In genomic region chr4:107889385-107889730, GRCm38 (mm10) we compare ENCODE assay signal across 8 mouse cellular contexts. TPM values are rescaled to one million over a fixed set of nuclear protein-coding genes. Genes with fewer than 3 reads are reported as not detected.
DNase-seq lines count a peak whose midpoint lies in the region; ATAC-seq lines count a peak whose summit lies in the region.

No protein-coding gene starts in this region.

- peak overlapping the region; percentile 78 for H3K4me2 ChIP-seq in embryonic facial prominence, embryonic 12.5 days (replicated peaks)
- H3K4me2 ChIP-seq in intestine, embryonic 15.5 days (replicated peaks) = peak overlapping the region; percentile 86
- H3K4me2 ChIP-seq in neural tube, embryonic 12.5 days (replicated peaks) = peak overlapping the region; percentile 80

- peak overlapping the region; percentile 93 for H3K27ac ChIP-seq in embryonic facial prominence, embryonic 12.5 days
- H3K27ac ChIP-seq in intestine, embryonic 15.5 days = peak overlapping the region; percentile 92
- peak overlapping the region; percentile 2; the same call in 1 of the 2 replicates for H3K27ac ChIP-seq in neural tube, embryonic 12.5 days

- peak; percentile 9 for DNase-seq in left cerebral cortex, postnatal 4 days
- DNase-seq in left cerebral cortex, adult 9 months (ENCODE audit: low spot score in 2 of 2) = no peak
- DNase-seq in layer of hippocampus, adult 9-10 months (ENCODE audit: low spot score) = no peak
- DNase-seq in right cerebral cortex, postnatal 36 days (ENCODE audit: low spot score in 2 of 2) = no peak

- ATAC-seq in embryonic facial prominence, embryonic 12.5 days (ENCODE audit: insufficient number of reproducible peaks, insufficient read depth, low FRiP score, low TSS enrichment) = peak; percentile 50
- peak; percentile 49 for ATAC-seq in intestine, embryonic 15.5 days
- peak; percentile 43 for ATAC-seq in neural tube, embryonic 12.5 days (ENCODE audit: low FRiP score, low read depth)
- no peak; the same call in 1 of the 2 replicates for ATAC-seq in megakaryocyte progenitor cell, adult 5-6 weeks (replicated peaks; ENCODE audit: poor library complexity)

- 2% methylated on average over 12 of the region's 12 CpGs for WGBS in embryonic facial prominence, embryonic 12.5 days
- 1% methylated on average over 12 of the region's 12 CpGs for WGBS in intestine, embryonic 15.5 days
- WGBS in neural tube, embryonic 12.5 days = under 1% methylated on average over 12 of the region's 12 CpGs

- H3K4me1 ChIP-seq in embryonic facial prominence, embryonic 12.5 days = peaks cover 10% of the 10 kb centered on the region; the same call in 1 of the 2 replicates
- peaks cover 13% of the 10 kb centered on the region; the same call in 1 of the 2 replicates for H3K4me1 ChIP-seq in intestine, embryonic 15.5 days (replicated peaks)
- H3K4me1 ChIP-seq in neural tube, embryonic 12.5 days = peaks cover 10% of the 10 kb centered on the region

- H3K36me3 ChIP-seq in embryonic facial prominence, embryonic 12.5 days = peaks cover 49% of the 10 kb centered on the region
- peaks cover 27% of the 10 kb centered on the region for H3K36me3 ChIP-seq in intestine, embryonic 15.5 days
- peaks cover 44% of the 10 kb centered on the region for H3K36me3 ChIP-seq in neural tube, embryonic 12.5 days

- H3K9ac ChIP-seq in embryonic facial prominence, embryonic 12.5 days = peak overlapping the region; percentile 71
- peak overlapping the region; percentile 63 for H3K9ac ChIP-seq in intestine, embryonic 15.5 days
- peak overlapping the region; percentile 62 for H3K9ac ChIP-seq in neural tube, embryonic 12.5 days

- peak overlapping the region; percentile 48 for H3K4me3 ChIP-seq in embryonic facial prominence, embryonic 12.5 days
- H3K4me3 ChIP-seq in intestine, embryonic 15.5 days (replicated peaks) = peak overlapping the region; percentile 68
- H3K4me3 ChIP-seq in neural tube, embryonic 12.5 days = peak overlapping the region; percentile 54

- H3K27me3 ChIP-seq in embryonic facial prominence, embryonic 12.5 days = no peaks in the 10 kb centered on the region
- no peaks in the 10 kb centered on the region for H3K27me3 ChIP-seq in intestine, embryonic 15.5 days (replicated peaks)
- no peaks in the 10 kb centered on the region for H3K27me3 ChIP-seq in neural tube, embryonic 12.5 days (replicated peaks)

- intact Hi-C loops in left cerebral cortex, postnatal 4 days (cut with DNase I) = no loop called here

- no peaks in the 10 kb centered on the region for H3K9me3 ChIP-seq in embryonic facial prominence, embryonic 12.5 days
- H3K9me3 ChIP-seq in intestine, embryonic 15.5 days = no peaks in the 10 kb centered on the region
- no peaks in the 10 kb centered on the region for H3K9me3 ChIP-seq in neural tube, embryonic 12.5 days

RNA-seq across cellular contexts. Expression of gene 0610037L13Rik, which starts 0.3 kb away (rescaled TPM):
- 10 to 100 TPM; 53.0 to 57.5 TPM for total RNA-seq in left cerebral cortex, postnatal 4 days (2021)
- polyA plus RNA-seq in embryonic facial prominence, embryonic 12.5 days (2016; fragmentation: Nextera tagmentation; extraction: Ambion mirVana) = 126 and 132 TPM in 2 replicates
- polyA plus RNA-seq in intestine, embryonic 15.5 days (2015; fragmentation: Nextera tagmentation; extraction: Ambion mirVana) = 106 and 109 TPM in 2 replicates
- polyA plus RNA-seq in neural tube, embryonic 12.5 days (2016; fragmentation: Nextera tagmentation; extraction: Ambion mirVana) = 105 and 117 TPM in 2 replicates
- 59.8 and 60.9 TPM in 2 replicates for total RNA-seq in megakaryocyte progenitor cell, adult 5-6 weeks (2015)
- total RNA-seq in megakaryocyte progenitor cell, adult 5-6 weeks (2017) = 44.5 and 65.4 TPM in 2 replicates

RNA-seq across cellular contexts. Expression of gene Magoh, which starts 9.8 kb away (rescaled TPM):
- 10 to 100 TPM; 64.4 to 68.6 TPM for total RNA-seq in left cerebral cortex, postnatal 4 days (2021)
- 217 and 223 TPM in 2 replicates for polyA plus RNA-seq in embryonic facial prominence, embryonic 12.5 days (2016; fragmentation: Nextera tagmentation; extraction: Ambion mirVana)
- polyA plus RNA-seq in intestine, embryonic 15.5 days (2015; fragmentation: Nextera tagmentation; extraction: Ambion mirVana) = 160 and 194 TPM in 2 replicates
- polyA plus RNA-seq in neural tube, embryonic 12.5 days (2016; fragmentation: Nextera tagmentation; extraction: Ambion mirVana) = 169 and 182 TPM in 2 replicates
- total RNA-seq in megakaryocyte progenitor cell, adult 5-6 weeks (2015) = 241 and 247 TPM in 2 replicates
- total RNA-seq in megakaryocyte progenitor cell, adult 5-6 weeks (2017) = 327 and 344 TPM in 2 replicates

RNA-seq across cellular contexts. Expression of gene Cpt2, which starts 34.1 kb away (rescaled TPM):
- total RNA-seq in left cerebral cortex, postnatal 4 days (2021) = 1 to 10 TPM; 4.8 to 5.9 TPM
- 26.1 and 31.1 TPM in 2 replicates for polyA plus RNA-seq in embryonic facial prominence, embryonic 12.5 days (2016; fragmentation: Nextera tagmentation; extraction: Ambion mirVana)
- polyA plus RNA-seq in intestine, embryonic 15.5 days (2015; fragmentation: Nextera tagmentation; extraction: Ambion mirVana) = 106 TPM in 2 replicates
- 26.5 and 30.0 TPM in 2 replicates for polyA plus RNA-seq in neural tube, embryonic 12.5 days (2016; fragmentation: Nextera tagmentation; extraction: Ambion mirVana)
- 20.9 and 22.2 TPM in 2 replicates for total RNA-seq in megakaryocyte progenitor cell, adult 5-6 weeks (2015)
- total RNA-seq in megakaryocyte progenitor cell, adult 5-6 weeks (2017) = 19.0 and 19.7 TPM in 2 replicates

Comparison
In these comparisons a context has a peak if more than half of its experiments do, and no peak if none do; other contexts are left out.
1. H3K27ac ChIP-seq: peak in every context shown above with its lines; median percentile 93 in embryonic facial prominence, embryonic 12.5 days; 92 in intestine, embryonic 15.5 days; 2 in neural tube, embryonic 12.5 days.